Mouse (Mus musculus): ENCODE data around the gene Dnah17. TPM values are rescaled to one million over a fixed set of nuclear protein-coding genes. Genes with fewer than 3 reads are reported as not detected.

Dnah17 gene
- polyA plus RNA-seq, 1 experiment from 2014 or later: 0.06 TPM

GRCm38 (mm10) chr11:118113516-118114205 is 16.8 kb downstream of the Dnah17 start:
- H3K4me1 ChIP-seq: peaks cover 19% of the 10 kb centered on the region
- H3K27ac ChIP-seq: no peak overlapping the region
- H3K9me3 ChIP-seq (replicated peaks): no peaks in the 10 kb centered on the region
- no peak overlapping the region for H3K9ac ChIP-seq
- 0 out of 2 replicates have a peak, but pooled peaks cover 5% of the 10 kb centered on the region for H3K27me3 ChIP-seq (replicated peaks)
- H3K36me3 ChIP-seq: no peaks in the 10 kb centered on the region
- WGBS (ENCODE audit: insufficient replicate concordance): 45% methylated on average over 14 of the region's 14 CpGs
- no peak overlapping the region for H3K4me2 ChIP-seq
- no peak; the same call in 1 of the 2 replicates for ATAC-seq
- no peak overlapping the region for H3K4me3 ChIP-seq

- Histone ChIP-seq H3K4me1 (no peaks in the 10 kb centered on the region), H3K36me3 (no peaks in the 10 kb centered on the region), H3K27ac (no peak overlapping the region), H3K27me3 (replicated peaks) (0 out of 2 replicates have a peak, but pooled peaks cover 3% of the 10 kb centered on the region), H3K9ac (no peak overlapping the region), H3K4me3 (no peak overlapping the region), H3K9me3 (replicated peaks) (no peaks in the 10 kb centered on the region), H3K4me2 (no peak overlapping the region)
- 4% methylated on average over 5 of the region's 5 CpGs for WGBS (ENCODE audit: insufficient replicate concordance)
- ATAC-seq: 0 out of 2 replicates have a peak, but pooled peaks have one; percentile 44
Measured at GRCm38 (mm10) chr11:118104001-118104400, 26.4 kb downstream of the Dnah17 start.

GRCm38 (mm10) chr11:118103383-118103782 is 27.1 kb downstream of the Dnah17 start:
- H3K27ac ChIP-seq: no peak overlapping the region

GRCm38 (mm10) chr11:118102838-118103237 is 27.6 kb downstream of the Dnah17 start:
- H3K4me2 ChIP-seq: no peak overlapping the region
- no peaks in the 10 kb centered on the region for H3K36me3 ChIP-seq
- 0 out of 2 replicates have a peak, but pooled peaks cover 7% of the 10 kb centered on the region for H3K27me3 ChIP-seq (replicated peaks)
- H3K9ac ChIP-seq: no peak overlapping the region
- H3K4me1 ChIP-seq: no peaks in the 10 kb centered on the region
- ATAC-seq: no peak
- H3K4me3 ChIP-seq: no peak overlapping the region
- H3K27ac ChIP-seq: no peak overlapping the region
- WGBS (ENCODE audit: insufficient replicate concordance): 40% methylated on average over 3 of the region's 3 CpGs
- H3K9me3 ChIP-seq (replicated peaks): no peaks in the 10 kb centered on the region

More at GRCm38 (mm10) chr11:118103383-118103782, 27.1 kb downstream of the Dnah17 start:
- ATAC-seq: no peak
- Histone ChIP-seq H3K4me3 (no peak overlapping the region), H3K27me3 (replicated peaks) (0 out of 2 replicates have a peak, but pooled peaks cover 6% of the 10 kb centered on the region), H3K36me3 (no peaks in the 10 kb centered on the region), H3K4me1 (no peaks in the 10 kb centered on the region), H3K4me2 (no peak overlapping the region), H3K9me3 (replicated peaks) (no peaks in the 10 kb centered on the region), H3K9ac (no peak overlapping the region)
- WGBS (ENCODE audit: insufficient replicate concordance): 78% methylated on average over 5 of the region's 5 CpGs

GRCm38 (mm10) chr11:118101133-118101532 is 29.3 kb downstream of the Dnah17 start:
- Histone ChIP-seq H3K27me3 (replicated peaks) (0 out of 2 replicates have a peak, but pooled peaks cover 7% of the 10 kb centered on the region), H3K4me1 (no peaks in the 10 kb centered on the region), H3K4me3 (no peak overlapping the region), H3K9ac (no peak overlapping the region), H3K9me3 (replicated peaks) (no peaks in the 10 kb centered on the region), H3K4me2 (no peak overlapping the region), H3K36me3 (no peaks in the 10 kb centered on the region), H3K27ac (no peak overlapping the region)
- no peak for ATAC-seq
- WGBS (ENCODE audit: insufficient replicate concordance): 34% methylated on average over 9 of the region's 9 CpGs

- H3K4me3 ChIP-seq: no peak overlapping the region
- no peak overlapping the region for H3K27ac ChIP-seq
- no peak for ATAC-seq
- H3K9ac ChIP-seq: no peak overlapping the region
- H3K9me3 ChIP-seq (replicated peaks): no peaks in the 10 kb centered on the region
- no peak overlapping the region for H3K4me2 ChIP-seq
- H3K4me1 ChIP-seq: no peaks in the 10 kb centered on the region
- H3K27me3 ChIP-seq (replicated peaks): 0 out of 2 replicates have a peak, but pooled peaks cover 13% of the 10 kb centered on the region
- H3K36me3 ChIP-seq: no peaks in the 10 kb centered on the region
- 45% methylated on average over 2 of the region's 2 CpGs for WGBS (ENCODE audit: insufficient replicate concordance)
Measured at GRCm38 (mm10) chr11:118096736-118097135, 33.7 kb downstream of the Dnah17 start.

- Histone ChIP-seq H3K4me1 (no peaks in the 10 kb centered on the region), H3K4me3 (no peak overlapping the region), H3K27me3 (replicated peaks) (0 out of 2 replicates have a peak, but pooled peaks cover 9% of the 10 kb centered on the region), H3K4me2 (no peak overlapping the region), H3K9me3 (replicated peaks) (no peaks in the 10 kb centered on the region), H3K36me3 (no peaks in the 10 kb centered on the region), H3K9ac (no peak overlapping the region), H3K27ac (no peak overlapping the region)
- no peak for ATAC-seq
- WGBS (ENCODE audit: insufficient replicate concordance): 56% methylated on average over 9 of the region's 9 CpGs
Measured at GRCm38 (mm10) chr11:118095004-118095403, 35.4 kb downstream of the Dnah17 start.

- no peak for ATAC-seq
- no peak overlapping the region for H3K4me2 ChIP-seq
- H3K9me3 ChIP-seq (replicated peaks): no peaks in the 10 kb centered on the region
- H3K9ac ChIP-seq: no peak overlapping the region
- no peaks in the 10 kb centered on the region for H3K36me3 ChIP-seq
- 78% methylated on average over 23 of the region's 23 CpGs for WGBS (ENCODE audit: insufficient replicate concordance)
- no peak overlapping the region for H3K27ac ChIP-seq
- H3K4me1 ChIP-seq: no peaks in the 10 kb centered on the region
- peaks cover 6% of the 10 kb centered on the region; the same call in 1 of the 2 replicates for H3K27me3 ChIP-seq (replicated peaks)
- H3K4me3 ChIP-seq: no peak overlapping the region
Measured at GRCm38 (mm10) chr11:118091002-118091670, 39.3 kb downstream of the Dnah17 start.

GRCm38 (mm10) chr11:118088896-118089295 is 41.5 kb downstream of the Dnah17 start:
- 80% methylated on average over 19 of the region's 19 CpGs for WGBS (ENCODE audit: insufficient replicate concordance)
- Histone ChIP-seq H3K4me3 (no peak overlapping the region), H3K36me3 (no peaks in the 10 kb centered on the region), H3K4me1 (peaks cover 7% of the 10 kb centered on the region; the same call in 1 of the 2 replicates), H3K27ac (no peak overlapping the region), H3K9me3 (replicated peaks) (no peaks in the 10 kb centered on the region), H3K9ac (no peak overlapping the region), H3K4me2 (no peak overlapping the region), H3K27me3 (replicated peaks) (peaks cover under 1% of the 10 kb centered on the region; the same call in 1 of the 2 replicates)
- no peak for ATAC-seq

- ATAC-seq: no peak
- H3K4me3 ChIP-seq: no peak overlapping the region
- H3K9me3 ChIP-seq (replicated peaks): no peaks in the 10 kb centered on the region
- H3K27ac ChIP-seq: no peak overlapping the region
- H3K27me3 ChIP-seq (replicated peaks): peaks cover 14% of the 10 kb centered on the region
- WGBS (ENCODE audit: insufficient replicate concordance): 67% methylated on average over 8 of the region's 8 CpGs
- H3K4me1 ChIP-seq: peaks cover 7% of the 10 kb centered on the region; the same call in 1 of the 2 replicates
- no peak overlapping the region for H3K9ac ChIP-seq
- H3K36me3 ChIP-seq: no peaks in the 10 kb centered on the region
- no peak overlapping the region for H3K4me2 ChIP-seq
Measured at GRCm38 (mm10) chr11:118085961-118086360, 44.5 kb downstream of the Dnah17 start.

GRCm38 (mm10) chr11:118085176-118085575 is 45.3 kb downstream of the Dnah17 start:
- no peaks in the 10 kb centered on the region for H3K36me3 ChIP-seq
- H3K9ac ChIP-seq: no peak overlapping the region
- 26% methylated on average over 4 of the region's 4 CpGs for WGBS (ENCODE audit: insufficient replicate concordance)
- H3K4me2 ChIP-seq: no peak overlapping the region
- H3K9me3 ChIP-seq (replicated peaks): no peaks in the 10 kb centered on the region
- ATAC-seq: no peak
- peaks cover 14% of the 10 kb centered on the region for H3K27me3 ChIP-seq (replicated peaks)
- no peak overlapping the region for H3K4me3 ChIP-seq
- H3K27ac ChIP-seq: no peak overlapping the region
- H3K4me1 ChIP-seq: peaks cover 7% of the 10 kb centered on the region; the same call in 1 of the 2 replicates

- Histone ChIP-seq H3K36me3 (no peaks in the 10 kb centered on the region), H3K27me3 (replicated peaks) (peaks cover 14% of the 10 kb centered on the region), H3K27ac (no peak overlapping the region), H3K4me3 (no peak overlapping the region), H3K9me3 (replicated peaks) (no peaks in the 10 kb centered on the region), H3K4me2 (no peak overlapping the region), H3K9ac (no peak overlapping the region), H3K4me1 (peaks cover 7% of the 10 kb centered on the region; the same call in 1 of the 2 replicates)
- no peak for ATAC-seq
- 64% methylated on average over 3 of the region's 3 CpGs for WGBS (ENCODE audit: insufficient replicate concordance)
Measured at GRCm38 (mm10) chr11:118084266-118084665, 46.2 kb downstream of the Dnah17 start.
